Mouse (Mus musculus) heart, postnatal 0 days (tissue): Measurements from ENCODE around the gene Spata46.

ENCODE experiments used
- CTCF ChIP-seq: IDR thresholded peaks from 2 replicates; pipeline ENCODE4 v1.5.1; 2016; ENCODE audit warnings: antibody characterized with exemption, control low read depth, low read depth
- EP300 ChIP-seq: IDR thresholded peaks from 2 replicates; pipeline ENCODE4 v1.6.1; 2016; ENCODE audit warnings: antibody characterized with exemption, low read depth

DNA sequence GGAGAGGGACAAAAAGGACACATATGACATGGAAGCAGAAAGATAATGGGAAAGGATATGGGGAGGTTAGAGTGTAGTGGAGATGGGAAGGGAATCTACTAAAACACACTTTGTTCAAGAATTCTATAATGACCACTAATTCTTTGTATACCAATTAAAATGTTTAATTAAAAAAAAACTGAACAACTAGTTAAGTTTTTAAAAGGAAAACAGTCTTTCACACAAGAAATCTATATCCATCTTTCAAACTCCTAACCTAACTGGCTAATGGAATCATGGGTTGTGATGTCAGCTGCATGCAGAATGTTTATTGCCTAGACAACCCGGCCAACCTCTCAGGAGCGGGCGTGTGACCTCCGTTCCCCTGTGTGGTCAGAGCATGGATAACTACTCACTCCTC lies at the start of gene Spata46:
- TF ChIP-seq CTCF: no peak
- TF ChIP-seq EP300: no peak
